Mouse (Mus musculus): ENCODE measurements around the gene Bnip3. TPM values are rescaled to one million over a fixed set of nuclear protein-coding genes. Genes with fewer than 3 reads are reported as not detected.

Bnip3 gene
- polyA plus RNA-seq, 1 experiment from 2014 or later, result 92.6 TPM

GRCm38 (mm10) chr7:138845111-138845510, 64.2 kb downstream of the Bnip3 start:
- 44% methylated on average over 8 of the region's 8 CpGs for WGBS

GRCm38 (mm10) chr7:138843421-138843820, 65.9 kb downstream of the Bnip3 start:
- Histone ChIP-seq H3K4me1 (ENCODE audit: control insufficient read depth, insufficient read depth, low read length) (peaks cover 34% of the 10 kb centered on the region), H3K36me3 (ENCODE audit: control insufficient read depth, insufficient read depth, low read length) (no peaks in the 10 kb centered on the region), H3K27ac (replicated peaks; ENCODE audit: low read depth, low read length) (no peak overlapping the region), H3K4me2 (ENCODE audit: low read length) (peak overlapping the region; percentile 70), H3K27me3 (ENCODE audit: control insufficient read depth, insufficient read depth, low read length) (no peaks in the 10 kb centered on the region), H3K4me3 (replicated peaks; ENCODE audit: low read depth, low read length) (no peak overlapping the region), H3K9me3 (ENCODE audit: control insufficient read depth, low read length) (no peaks in the 10 kb centered on the region), H3K9ac (replicated peaks; ENCODE audit: low read length) (no peak overlapping the region; the same call in 1 of the 2 replicates)
- ATAC-seq (ENCODE audit: low FRiP score, low TSS enrichment), result no peak
- no peak for DNase-seq
- 92% methylated on average over 4 of the region's 4 CpGs for WGBS

More at GRCm38 (mm10) chr7:138845111-138845510, 64.2 kb downstream of the Bnip3 start:
- Histone ChIP-seq H3K9ac (replicated peaks; ENCODE audit: low read length) (peak overlapping the region; percentile 97), H3K9me3 (ENCODE audit: control insufficient read depth, low read length) (no peaks in the 10 kb centered on the region), H3K27me3 (ENCODE audit: control insufficient read depth, insufficient read depth, low read length) (no peaks in the 10 kb centered on the region), H3K36me3 (ENCODE audit: control insufficient read depth, insufficient read depth, low read length) (peaks cover 6% of the 10 kb centered on the region), H3K4me3 (replicated peaks; ENCODE audit: low read depth, low read length) (peak overlapping the region; percentile 99), H3K4me2 (ENCODE audit: low read length) (peak overlapping the region; percentile 70), H3K4me1 (ENCODE audit: control insufficient read depth, insufficient read depth, low read length) (peaks cover 44% of the 10 kb centered on the region), H3K27ac (replicated peaks; ENCODE audit: low read depth, low read length) (peak overlapping the region; percentile 43; the same call in 1 of the 2 replicates)
- DNase-seq, result no peak
- no peak for ATAC-seq (ENCODE audit: low FRiP score, low TSS enrichment)

GRCm38 (mm10) chr7:138841436-138842151, 67.7 kb downstream of the Bnip3 start:
- Histone ChIP-seq H3K27ac (replicated peaks; ENCODE audit: low read depth, low read length) (no peak overlapping the region), H3K9ac (replicated peaks; ENCODE audit: low read length) (no peak overlapping the region), H3K36me3 (ENCODE audit: control insufficient read depth, insufficient read depth, low read length) (peaks cover 2% of the 10 kb centered on the region), H3K4me1 (ENCODE audit: control insufficient read depth, insufficient read depth, low read length) (peaks cover 21% of the 10 kb centered on the region), H3K9me3 (ENCODE audit: control insufficient read depth, low read length) (no peaks in the 10 kb centered on the region), H3K4me3 (replicated peaks; ENCODE audit: low read depth, low read length) (no peak overlapping the region), H3K4me2 (ENCODE audit: low read length) (no peak overlapping the region), H3K27me3 (ENCODE audit: control insufficient read depth, insufficient read depth, low read length) (no peaks in the 10 kb centered on the region)
- WGBS, result 84% methylated on average over 3 of the region's 3 CpGs
- ATAC-seq (ENCODE audit: low FRiP score, low TSS enrichment) (no peak), DNase-seq (no peak)

Other genes starting within 250 kb of the Bnip3 start
- gene Ppp2r2d, start 63.4 kb downstream of the Bnip3 start, polyA plus RNA-seq (2014; fragmentation: Nextera tagmentation; extraction: Ambion mirVana), result 95.8 and 100 TPM in 2 replicates
- 28.6 and 29.4 TPM in 2 replicates for gene Mapk1ip1, start 63.2 kb downstream of the Bnip3 start, polyA plus RNA-seq (2014; fragmentation: Nextera tagmentation; extraction: Ambion mirVana)
- gene Jakmip3, start 31.2 kb upstream of the Bnip3 start, polyA plus RNA-seq (2014; fragmentation: Nextera tagmentation; extraction: Ambion mirVana), result 5.4 and 6.1 TPM in 2 replicates
- gene Dpysl4, start 176.5 kb upstream of the Bnip3 start, polyA plus RNA-seq (2014; fragmentation: Nextera tagmentation; extraction: Ambion mirVana), result 215 and 238 TPM in 2 replicates

Data from midbrain, embryonic 14.5 days (tissue).